Mouse (Mus musculus): Measurements from ENCODE around the gene Il15ra.

Gene Il15ra

DNA sequence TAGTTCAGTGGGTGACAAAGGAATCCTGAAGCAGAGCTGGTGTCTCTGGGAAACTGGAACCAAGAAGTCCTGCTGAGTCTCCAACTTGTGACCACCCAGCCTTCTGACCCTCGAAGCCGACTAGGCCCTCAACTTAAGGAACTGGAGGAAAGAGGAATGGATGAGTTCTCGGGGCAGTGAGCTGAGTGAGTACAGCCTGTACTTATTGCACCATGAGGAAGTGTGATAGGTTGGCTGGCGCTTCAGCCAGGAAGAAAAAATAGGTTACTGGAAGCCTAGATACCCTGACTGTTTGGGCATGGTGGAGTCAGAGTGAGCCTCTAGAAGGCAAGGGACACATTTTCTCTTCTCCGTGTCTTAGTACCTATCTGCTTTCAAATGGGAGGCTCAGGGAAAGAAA, 3.4 kb downstream of the Il15ra start:
- DNase-seq (ENCODE audit: low read depth) = no peak

DNA sequence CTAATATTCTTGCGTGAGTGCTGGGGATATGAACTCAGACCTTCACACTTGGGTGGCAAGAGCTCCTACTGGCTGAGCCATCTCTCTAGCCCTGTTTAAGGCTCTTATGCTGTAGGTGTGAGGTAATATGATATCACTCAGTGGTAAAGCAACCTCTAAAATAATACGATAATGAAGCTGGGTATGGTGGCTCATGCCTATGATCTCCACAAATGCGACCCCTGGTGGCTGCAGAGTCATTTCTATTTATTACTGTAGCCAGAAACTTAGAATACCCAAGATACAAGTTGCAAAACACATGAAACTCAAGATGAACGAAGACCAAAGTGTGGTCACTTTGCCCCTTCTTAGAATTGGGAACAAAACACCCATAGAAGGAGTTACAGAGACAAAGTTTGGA, 5.0 kb downstream of the Il15ra start:
- peak; percentile 83 for DNase-seq (ENCODE audit: low read depth)

DNA sequence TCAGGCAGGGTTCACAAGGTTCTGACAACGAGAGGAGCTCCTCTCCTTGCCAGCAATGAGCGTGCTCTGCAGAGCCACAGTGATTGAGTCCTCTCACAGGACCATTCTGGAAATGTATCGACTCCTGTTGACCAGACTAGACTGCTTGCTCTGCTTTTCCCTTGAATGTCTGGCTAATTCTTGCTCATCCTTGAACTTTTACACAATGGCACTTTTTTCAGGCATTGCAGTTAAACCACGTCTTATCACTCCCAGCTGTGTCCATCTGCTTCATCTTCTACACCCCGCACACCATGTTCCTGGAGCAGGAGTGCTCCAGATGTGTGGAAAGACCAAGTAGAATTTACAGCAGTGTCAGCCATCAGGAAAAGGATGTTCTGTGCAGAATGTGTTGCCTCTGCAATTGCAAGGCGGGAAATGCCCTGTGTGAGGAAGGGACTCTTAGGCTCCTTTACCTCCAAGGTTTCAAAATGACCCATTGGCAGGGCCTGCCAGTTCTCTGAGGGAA, 7.4 kb downstream of the Il15ra start:
- no peak for DNase-seq (ENCODE audit: low read depth)

DNA sequence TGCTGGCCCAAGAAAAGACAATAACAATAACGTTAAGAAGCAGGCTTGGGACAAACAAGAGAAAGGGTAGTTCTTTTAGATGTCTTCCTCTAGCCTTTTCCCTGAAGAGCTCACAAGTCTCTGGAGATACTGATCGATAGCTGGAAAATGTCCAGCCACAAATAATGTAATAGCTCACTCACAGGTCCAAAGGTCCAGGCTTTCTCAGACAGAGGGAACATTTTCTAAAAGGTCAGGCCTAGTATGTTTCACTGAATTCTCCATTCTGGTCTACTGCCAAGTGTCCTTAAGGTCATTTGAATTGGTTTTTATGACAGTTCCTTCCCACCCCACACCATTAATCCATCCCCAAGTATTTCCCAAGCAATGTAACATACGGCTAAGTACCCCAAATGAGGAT, 7.9 kb downstream of the Il15ra start:
- DNase-seq (ENCODE audit: low read depth) = no peak

DNA sequence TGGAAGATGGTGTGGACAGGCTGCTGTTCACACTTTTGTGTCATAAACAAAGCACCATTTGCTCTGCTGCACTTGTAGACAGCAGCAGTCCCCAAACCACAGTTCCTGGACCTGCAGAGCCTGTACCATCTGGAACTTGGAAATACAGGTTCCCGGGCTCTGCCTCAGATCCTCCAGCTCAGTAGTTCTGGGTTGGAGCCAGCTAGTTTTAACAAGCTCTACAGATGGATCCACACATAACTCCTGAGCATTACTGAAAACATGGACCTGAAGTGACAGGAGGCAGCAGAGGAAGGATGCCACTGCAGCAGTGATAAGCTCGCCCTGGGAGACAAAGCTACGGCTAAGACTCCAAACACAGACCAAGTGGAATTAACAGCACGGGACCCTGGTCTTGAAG, 9.4 kb downstream of the Il15ra start:
- no peak for DNase-seq (ENCODE audit: low read depth)

DNA sequence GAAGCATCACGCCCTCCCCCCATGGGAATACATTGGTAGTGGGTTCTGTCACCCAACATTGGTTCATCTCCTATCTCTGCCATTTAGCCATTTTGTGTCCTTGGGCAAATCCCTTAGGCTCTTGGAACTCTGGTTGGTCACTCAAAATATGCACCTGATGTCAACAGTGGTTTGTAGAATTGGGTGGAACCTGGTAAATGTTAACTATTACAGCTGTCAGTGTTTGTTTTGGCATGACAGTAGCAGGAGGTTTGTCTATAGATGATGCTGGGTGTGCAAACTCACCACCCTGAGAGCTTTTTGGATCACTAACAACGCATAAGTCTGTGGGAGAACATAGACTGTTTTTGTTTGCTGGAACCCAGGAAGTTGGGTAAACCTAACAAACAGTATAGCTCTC, 13.5 kb downstream of the Il15ra start:
- no peak for DNase-seq (ENCODE audit: low read depth)

DNA sequence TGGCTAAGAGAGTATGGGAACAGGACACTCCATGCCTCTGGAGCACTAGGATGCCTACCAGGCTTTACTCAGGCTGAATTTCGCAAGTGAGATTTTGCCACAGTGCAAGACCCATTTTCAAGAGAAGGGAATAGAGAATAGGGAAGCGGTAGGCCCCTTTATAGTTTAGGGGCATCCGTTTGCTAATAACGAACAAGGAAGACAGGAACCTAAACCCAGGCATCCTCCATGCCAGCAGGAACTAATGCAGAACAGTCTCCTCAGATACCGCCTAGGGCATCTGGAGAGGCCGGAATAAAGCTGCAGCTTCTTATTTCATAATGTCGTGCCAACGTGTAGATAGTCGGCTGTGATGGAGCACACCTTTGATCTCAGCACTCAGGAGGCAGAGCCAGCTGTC, 17.5 kb downstream of the Il15ra start:
- DNase-seq (ENCODE audit: low read depth) = no peak

DNA sequence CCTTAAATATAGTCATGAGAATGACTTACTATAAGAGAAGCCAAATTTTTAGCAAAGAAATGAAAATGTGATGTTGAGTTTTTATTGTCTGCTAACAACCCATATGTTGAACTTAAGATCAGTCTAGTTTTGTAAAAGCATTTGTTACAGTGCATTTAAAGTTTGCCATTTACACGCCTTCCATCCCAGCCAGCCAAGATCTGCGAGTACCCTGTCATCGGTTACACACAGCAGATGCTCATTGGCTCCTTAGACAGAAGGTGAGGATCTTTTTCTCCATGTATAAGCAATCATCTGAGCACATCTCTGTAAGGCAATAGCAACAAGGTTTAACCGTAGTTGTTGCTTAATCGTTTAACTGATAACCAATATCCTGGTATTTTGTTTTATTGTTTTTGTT, 22.5 kb downstream of the Il15ra start:
- DNase-seq (ENCODE audit: low read depth) = no peak

DNA sequence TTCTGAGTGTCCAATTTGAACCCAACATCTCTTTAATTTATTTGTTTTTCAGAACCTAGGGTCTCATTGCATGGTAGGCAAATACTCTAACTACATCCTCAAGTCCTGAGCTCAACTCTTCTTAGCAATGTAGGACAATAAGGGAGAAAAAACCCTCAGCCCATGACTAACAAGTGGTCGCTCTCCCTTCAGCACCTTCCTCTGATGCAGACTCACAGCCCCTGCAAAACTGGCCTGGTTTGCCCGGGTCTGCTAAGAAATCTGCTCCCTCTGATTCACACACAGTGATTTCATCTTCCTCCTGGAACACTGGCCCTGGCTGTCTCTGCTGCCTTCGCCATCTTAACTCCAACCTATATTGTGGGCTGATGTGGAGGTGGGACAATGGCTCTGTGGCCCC, 24.0 kb downstream of the Il15ra start:
- no peak for DNase-seq (ENCODE audit: low read depth)

DNA sequence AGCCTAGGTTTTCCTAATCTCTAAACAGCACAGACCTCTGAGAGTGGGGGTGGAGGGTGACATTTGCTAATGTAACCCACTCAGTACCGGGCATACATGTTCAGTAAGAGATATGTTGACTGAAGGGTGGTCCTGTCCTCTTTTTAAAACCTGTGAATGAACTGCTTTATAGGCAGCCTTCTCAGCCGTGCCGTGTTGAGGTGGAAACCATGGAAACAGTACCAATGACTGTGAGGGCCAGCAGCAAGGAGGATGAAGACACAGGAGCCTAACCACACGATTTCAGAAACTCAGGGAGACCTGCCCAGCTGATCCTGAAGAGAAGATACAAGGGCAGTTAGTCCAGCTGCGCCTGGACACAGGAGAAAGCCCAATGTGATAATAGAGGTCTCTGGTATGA, 27.9 kb downstream of the Il15ra start:
- no peak for DNase-seq (ENCODE audit: low read depth)

DNA sequence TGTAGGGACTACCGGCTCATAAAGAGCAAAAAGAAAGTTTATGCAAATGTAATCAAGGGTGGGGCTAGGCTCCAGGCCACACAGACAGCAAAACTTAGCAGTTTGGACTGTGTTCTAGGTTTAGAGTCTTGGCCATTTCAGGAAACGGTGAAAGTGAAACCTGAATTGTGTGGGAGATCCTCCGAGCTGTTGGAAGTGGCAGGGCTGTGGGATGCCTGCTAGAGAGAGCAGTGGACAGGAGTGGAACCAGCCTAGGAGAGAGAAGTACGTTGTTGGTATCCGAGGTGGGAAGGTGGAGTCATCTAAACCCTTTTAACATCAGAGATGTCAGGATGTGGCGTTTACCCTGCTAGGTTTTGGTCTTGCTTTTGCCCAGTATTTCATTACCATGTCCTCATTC, 30.8 kb downstream of the Il15ra start:
- DNase-seq (ENCODE audit: low read depth) = no peak

DNA sequence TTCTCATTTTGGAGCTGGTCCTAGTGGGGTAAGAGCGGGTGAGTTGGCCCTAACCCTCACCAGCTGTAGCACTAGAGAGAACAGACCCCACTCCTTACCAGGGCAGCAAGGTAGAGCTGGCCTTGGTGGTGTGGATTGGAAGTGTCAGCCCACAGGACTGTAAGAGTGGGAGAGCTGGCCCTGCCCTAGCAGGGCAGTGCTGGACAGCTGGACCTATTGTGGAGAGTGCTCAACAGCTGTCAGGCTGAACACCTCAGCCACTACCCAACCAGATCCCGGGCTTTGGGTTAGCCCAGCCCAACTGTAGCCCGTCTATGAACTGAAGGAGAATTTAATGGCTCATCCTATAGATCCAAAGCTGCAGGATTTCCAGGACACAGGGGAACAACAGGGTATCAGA, 33.7 kb downstream of the Il15ra start:
- DNase-seq (ENCODE audit: low read depth) = no peak

DNA sequence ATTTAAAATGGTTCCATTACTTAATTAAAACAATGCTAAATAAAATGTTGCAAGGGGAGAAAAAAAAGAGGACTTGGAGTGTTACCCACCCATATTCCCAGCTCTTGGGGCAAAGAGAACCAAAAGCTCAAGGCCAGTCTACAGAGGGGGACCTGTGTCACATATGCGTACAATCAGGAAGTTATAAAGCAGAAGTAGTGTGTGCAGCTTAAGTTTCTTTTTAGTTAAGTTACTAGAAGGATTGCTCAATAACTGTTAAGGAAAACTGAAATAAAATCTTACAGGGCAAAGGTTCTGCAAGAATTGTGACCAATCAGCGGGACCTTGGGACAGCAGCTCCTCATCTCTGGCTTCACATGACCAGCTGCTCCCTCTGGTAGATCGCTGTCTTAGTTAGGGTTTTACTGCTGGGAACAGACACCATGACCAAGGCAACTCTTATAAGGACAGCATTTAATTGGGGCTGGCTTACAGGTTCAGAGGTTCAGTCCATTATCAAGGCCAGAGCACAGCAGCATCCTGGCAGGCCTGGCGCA, 34.5 kb downstream of the Il15ra start:
- DNase-seq (ENCODE audit: low read depth) = no peak

DNA sequence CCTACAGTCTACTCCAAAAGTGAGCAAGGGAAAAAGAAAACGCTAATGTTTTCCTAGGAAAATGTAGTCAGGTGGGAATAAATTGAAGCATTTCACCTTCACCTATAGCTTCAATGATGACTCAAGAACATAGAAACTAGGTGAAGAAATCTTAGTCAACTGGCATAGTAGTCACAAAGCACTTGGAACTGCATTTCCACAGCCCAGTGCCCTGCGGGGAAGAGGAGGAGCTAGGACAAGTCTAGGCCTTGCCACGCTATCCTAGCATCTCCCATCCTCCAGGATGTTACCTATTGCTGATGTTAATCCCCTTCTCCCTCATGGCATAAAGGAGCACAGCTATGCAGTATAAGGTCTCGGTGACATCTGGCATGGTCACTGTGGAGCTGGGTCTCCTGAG, 57.5 kb downstream of the Il15ra start:
- DNase-seq (ENCODE audit: low read depth) = no peak

DNA sequence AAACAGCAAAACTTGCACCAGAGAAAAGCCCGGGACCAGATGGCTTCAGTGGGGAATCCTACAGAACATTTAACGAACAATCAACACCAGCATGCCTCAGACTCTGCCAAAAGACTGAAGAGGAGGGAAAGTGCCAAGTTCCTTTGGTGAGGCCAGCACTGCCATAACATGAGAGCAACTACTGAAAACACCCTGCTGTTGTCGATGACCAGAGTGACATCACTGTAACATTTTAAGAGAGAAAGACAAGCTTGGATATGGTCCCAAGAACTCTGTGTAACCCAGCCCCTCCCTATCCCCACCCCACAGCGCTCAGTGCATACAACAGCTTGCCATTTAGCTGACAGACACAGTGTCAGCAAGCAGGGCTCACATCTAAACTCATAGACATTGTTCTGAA, 60.6 kb downstream of the Il15ra start:
- DNase-seq (ENCODE audit: low read depth) = no peak

DNA sequence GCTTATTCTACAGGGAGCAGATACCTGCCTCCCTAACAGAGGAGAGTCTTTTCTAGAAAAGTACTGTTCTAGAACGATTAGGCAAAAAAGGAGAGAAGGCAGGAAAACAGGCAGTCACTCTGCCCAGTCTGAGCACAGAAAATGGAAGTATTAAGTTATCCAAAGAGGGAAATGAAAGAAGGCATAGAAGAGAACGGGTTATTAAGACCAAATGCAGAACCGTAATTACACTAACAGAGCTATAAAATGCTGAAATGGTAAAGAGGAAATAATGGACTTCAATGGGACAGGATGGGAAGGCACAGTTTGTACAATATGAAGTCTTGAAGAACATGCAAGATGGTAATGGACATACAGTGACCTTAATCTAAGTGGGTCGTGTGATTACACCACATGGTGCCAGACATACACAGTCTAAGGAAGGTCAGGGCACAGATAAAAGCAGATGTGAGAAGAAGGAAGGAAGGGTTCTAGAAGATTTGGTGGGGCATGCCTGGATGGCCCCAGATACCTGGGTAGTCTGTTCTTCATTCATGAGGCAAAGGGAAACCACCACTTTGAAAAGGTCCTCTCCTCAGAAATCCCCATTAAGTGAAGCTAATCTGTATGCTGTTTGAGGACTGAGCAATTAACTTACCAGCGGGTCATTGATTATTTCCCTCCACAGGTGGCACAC, 61.5 kb downstream of the Il15ra start:
- no peak for DNase-seq (ENCODE audit: low read depth)

DNA sequence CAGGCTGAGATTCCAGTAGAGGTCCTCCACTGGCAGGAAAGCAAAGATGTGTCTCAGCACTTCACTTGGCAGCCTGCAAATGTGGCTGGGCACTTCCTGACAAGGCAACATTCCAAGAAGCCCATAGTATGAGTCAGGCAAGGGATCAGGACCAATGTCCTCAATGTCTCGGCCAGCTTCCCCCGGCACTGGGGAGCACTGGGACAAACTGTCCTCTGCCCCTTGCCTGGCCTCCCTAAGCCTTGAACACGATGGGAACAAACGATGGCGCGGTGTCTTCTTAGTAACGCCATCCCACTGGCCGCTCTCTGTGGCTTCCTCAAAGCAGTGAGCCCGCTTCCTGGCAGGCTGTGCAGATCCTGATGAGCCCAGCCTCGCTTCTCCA, 62.1 kb downstream of the Il15ra start:
- no peak for DNase-seq (ENCODE audit: low read depth)

DNA sequence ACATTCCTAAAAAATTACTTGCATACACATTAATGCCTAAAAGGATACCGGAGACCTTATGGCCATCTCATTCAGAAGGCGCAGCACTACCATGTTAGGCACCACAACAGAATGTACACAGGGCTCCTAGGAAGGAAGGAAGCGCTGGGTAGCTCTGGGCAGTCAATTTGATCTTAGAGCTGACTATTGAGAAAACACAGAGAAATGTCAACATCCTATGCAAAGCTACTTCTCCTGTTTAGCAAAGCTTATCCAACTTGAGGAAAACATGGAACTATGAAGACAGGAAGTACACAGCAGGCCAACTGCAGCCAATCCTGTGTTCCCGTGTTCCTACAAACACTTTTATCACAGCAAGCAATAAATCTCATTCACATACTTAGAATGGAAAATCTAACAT, 66.6 kb downstream of the Il15ra start:
- no peak for DNase-seq (ENCODE audit: low read depth)

DNA sequence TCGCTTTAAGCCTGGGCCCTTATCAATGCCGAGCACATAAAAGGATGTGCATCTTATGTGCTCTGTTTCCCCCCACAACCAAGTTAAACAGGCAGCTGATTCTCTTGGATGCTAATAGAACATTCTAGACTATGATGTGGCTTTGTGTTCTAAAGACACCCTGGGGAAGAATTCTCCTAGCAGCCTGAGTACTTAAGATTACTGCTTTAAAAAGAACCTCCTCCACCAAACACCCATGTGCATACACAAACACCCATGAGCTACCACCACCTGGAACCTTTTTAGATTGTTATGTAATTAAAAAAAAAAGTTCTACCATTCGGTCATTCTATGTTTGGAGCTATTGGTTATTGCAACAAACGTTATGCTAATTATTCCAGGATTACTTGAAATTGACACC, 67.3 kb downstream of the Il15ra start:
- DNase-seq (ENCODE audit: low read depth) = no peak

DNA sequence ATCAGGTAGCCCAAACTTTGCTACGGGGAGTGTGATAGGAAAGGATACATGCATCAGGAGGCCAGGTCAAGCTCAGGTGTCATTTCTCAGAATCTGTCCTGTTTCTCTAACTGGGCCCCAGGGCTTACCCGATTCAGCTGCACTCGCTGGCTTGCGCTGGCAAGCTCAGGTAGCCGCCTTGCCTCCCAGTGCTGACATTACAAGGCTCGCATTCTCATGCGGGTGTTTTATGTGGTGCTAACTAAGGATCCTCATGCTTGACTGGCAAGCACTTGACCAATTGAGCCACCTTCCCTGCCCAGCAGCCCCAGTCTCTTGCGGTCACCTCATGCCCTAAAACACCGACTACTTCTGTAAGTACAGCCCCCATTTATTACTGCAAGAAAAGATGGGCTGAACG, 69.3 kb downstream of the Il15ra start:
- no peak for DNase-seq (ENCODE audit: low read depth)

DNA sequence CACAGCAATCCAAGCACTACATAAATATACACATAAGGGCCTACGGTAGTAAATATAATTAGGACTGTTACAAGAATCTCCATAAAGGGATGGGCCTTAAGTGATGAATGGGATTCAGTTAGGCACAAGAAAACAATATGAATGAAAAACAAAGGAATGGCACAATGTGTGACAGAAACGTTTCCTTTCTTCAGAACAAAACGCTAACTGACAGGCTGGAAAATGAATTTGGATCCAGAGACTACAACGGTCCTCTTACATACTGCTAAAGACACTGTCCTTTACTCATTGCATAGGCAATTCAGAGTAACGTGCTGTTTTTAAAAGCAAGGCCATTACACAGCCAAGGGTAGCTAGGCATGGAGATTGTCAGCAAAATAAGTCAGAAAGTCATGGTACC, 70.0 kb downstream of the Il15ra start:
- DNase-seq (ENCODE audit: low read depth) = no peak

DNA sequence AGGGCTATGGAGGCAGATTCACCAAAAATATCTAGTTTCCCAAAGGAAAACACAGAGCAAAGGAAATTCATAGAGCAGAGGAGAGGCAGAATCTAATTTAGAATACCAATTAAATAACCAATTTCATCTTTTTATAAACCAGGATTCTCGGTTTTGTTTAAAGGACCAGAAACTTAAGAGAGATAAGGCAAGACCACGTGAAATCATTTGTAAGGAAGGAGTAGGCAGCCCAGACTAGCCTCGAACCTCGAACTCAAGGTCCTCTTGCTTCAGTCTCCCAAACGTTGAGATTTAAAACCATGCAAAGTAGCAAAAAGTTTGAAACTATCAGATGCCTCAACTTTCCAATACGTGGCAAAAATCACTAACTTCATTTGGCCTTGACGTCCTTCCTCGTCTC, 71.3 kb downstream of the Il15ra start:
- no peak for DNase-seq (ENCODE audit: low read depth)

DNA sequence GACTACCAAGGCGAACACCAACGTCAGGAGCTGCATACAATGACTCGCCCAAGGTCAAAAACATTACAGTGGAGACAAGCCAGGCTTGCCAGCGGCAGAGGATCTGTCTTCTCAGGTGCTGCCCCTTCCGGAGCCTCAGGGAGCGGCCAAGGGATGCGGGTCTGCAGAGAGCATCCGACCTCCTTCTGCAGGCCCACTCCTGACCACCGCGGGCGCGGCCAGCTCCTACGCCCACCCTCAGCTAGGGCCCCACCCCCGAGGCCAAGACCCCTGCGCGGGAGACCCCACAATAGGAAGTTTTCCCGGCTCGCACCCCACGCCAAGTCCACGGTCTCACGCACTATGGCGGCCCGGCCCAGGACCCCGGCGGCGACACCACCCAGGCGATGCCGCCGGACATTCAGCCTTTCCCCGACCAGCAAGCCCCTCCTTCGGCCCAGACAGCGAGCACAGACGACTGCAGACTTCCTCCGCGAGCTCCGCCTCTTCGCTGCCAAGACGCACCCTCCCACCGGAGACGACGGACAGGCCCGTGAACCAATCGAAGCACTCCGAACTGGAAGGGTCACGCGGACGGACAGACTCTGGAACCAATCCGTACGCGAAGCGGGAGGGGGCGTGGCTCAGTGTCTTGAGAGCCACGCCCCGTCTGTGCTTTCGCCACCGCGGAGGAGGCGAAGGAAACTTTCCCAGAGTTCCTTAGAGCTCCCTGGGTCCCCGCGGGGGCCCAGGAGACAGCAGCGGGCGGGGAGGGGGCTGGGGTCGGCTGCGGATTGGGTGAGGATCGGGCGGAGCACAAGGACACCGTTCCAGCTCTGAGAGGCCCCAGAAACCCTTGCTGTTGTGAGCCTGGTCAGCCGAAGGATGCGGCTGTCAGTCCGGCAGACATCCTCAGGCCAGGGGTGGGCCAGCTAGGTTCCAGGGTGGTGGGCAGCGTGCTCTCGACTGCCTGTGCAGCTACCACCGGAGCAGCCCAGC, 72.3 kb downstream of the Il15ra start, which contains the start of the genes Fbh1 and Ankrd16:
Gene Fbh1 (minus strand): TSS at position 492 of the 978 bp plus-strand sequence.
Gene Ankrd16 (plus strand): TSS at position 786 of the 978 bp plus-strand sequence.
- DNase-seq (ENCODE audit: low read depth) = peak; percentile 100

Measured in induced T-regulatory cell, adult 2 months (primary cell).